Mouse (Mus musculus): ENCODE data around the gene Hif3a. TPM values are rescaled to one million over a fixed set of nuclear protein-coding genes. Genes with fewer than 3 reads are reported as not detected.

The Hif3a gene
- polyA plus RNA-seq, 1 experiment: 0.68 TPM

DNA sequence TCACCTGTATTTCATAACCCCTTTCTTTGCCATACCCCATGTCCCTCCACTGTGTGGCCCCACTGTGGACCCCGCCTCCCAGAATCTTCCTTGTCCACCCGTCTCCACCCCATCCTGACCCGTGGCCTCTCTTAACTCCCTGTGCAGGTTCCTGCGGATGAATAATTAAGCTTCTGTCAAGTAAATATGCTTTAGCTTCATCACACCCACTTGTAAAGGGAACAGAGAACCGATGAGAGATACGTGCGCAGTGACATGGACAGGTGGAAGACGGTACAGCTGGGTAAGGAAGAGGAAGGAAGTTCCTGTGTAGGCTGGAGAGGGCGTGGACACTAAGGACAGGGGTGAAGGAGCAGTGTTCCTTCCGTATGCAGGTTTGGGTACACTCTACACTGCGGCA, 618 bp upstream of the Hif3a start:
- Histone ChIP-seq H3K27ac (ENCODE audit: insufficient read depth, low read depth, low read length) (peak overlapping the region; percentile 48), H3K4me3 (ENCODE audit: low read depth, low read length) (peak overlapping the region; percentile 33), H3K4me1 (ENCODE audit: control insufficient read depth, insufficient read depth, insufficient read length, low read length) (peaks cover 30% of the 10 kb centered on the region), H3K36me3 (ENCODE audit: control insufficient read depth, insufficient read depth, low read length) (no peaks in the 10 kb centered on the region), H3K27me3 (ENCODE audit: control insufficient read depth, insufficient read depth, low read length) (no peaks in the 10 kb centered on the region)
- no peak for TF ChIP-seq CTCF (IDR thresholded peaks at IDR 0.05; ENCODE audit: extremely low read depth, insufficient read length, insufficient replicate concordance, low read depth, low read length)
- TF ChIP-seq POLR2A (IDR thresholded peaks at IDR 0.05; ENCODE audit: low read depth, low read length): no peak
- WGBS: 5% methylated on average over 11 of the region's 11 CpGs

DNA sequence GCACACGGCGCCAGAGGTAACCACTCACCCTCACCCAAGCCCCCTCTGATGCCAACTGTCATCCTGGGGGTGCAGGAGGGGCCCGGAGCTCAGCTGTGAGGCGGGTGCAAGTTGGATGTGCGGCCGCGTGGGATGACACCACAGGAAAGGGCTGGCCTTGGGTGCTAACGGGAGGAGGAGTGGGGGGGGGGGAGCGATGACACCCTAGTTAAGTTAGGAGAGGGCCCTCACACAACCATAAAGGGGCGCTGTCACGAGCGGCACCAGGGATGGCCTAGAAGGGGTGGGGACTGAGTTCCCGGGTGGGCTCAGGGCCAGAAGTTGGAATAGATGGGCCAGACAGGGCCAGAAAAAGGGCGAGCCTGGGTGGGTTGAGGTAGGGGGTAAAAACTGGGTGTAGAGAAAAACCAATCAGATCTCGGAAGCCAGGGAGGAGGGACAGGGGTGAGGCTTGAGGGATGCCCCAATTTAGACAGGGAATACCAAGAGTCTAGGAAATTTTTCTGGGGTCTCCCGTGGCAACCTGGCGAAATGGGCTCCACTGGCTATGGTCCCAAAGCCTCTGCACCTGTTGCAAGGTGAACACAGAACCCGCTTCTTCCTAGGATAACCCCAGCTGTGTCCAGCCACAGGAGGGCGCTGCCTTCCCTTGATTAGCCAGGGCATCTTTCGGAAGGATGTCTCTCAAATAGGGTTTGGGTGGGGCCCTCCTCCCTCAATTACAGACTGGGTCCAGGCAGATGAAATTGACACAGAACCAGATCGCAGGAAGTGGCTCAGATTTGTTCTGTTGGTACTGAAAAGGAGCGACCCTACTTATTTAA, 1.2 kb downstream of the Hif3a start:
- Histone ChIP-seq H3K36me3 (ENCODE audit: control insufficient read depth, insufficient read depth, low read length) (no peaks in the 10 kb centered on the region), H3K27me3 (ENCODE audit: control insufficient read depth, insufficient read depth, low read length) (no peaks in the 10 kb centered on the region), H3K4me3 (ENCODE audit: low read depth, low read length) (peak overlapping the region; percentile 29; the same call in 1 of the 2 replicates)

DNA sequence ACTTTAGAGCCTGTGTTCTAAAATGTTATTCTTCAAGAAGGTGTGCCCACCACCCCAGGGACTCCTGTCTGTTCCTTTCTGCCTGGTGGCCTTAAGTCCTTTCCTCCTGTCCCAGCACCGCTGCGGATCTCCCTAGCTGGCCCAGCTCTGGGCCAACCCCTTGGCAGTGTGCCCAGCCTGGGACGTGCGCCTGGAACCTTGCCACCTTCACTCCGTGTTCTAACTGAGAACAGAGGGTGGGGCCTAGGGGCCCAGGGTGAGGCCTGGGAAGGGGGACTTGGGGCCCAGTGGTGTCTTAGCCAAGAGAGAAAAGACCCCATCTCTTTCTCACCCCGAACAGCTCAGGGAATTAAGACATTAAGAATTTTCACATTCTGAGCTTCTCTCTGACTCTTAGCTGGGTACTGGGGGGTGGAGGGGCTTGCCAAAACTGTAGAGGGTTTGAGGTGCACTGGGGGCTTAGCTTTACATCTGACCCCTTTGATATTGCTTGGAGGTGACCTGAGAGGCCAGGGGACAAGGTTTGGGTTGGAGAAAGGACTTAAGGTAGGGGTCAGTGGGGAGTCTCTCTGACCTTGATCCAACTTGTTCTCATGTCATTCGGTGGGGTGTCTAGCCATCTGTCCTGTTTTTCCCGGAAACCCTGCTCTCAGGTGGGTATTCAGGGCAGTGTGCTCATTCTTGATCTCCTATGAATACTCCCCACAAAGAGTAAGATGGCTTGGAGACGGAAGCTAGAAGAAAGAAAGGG, 2.0 kb downstream of the Hif3a start:
- WGBS: 10% methylated on average over 9 of the region's 9 CpGs
- Histone ChIP-seq H3K27ac (ENCODE audit: insufficient read depth, low read depth, low read length) (peak overlapping the region; percentile 91), H3K4me3 (ENCODE audit: low read depth, low read length) (peak overlapping the region; percentile 29; the same call in 1 of the 2 replicates), H3K36me3 (ENCODE audit: control insufficient read depth, insufficient read depth, low read length) (no peaks in the 10 kb centered on the region), H3K27me3 (ENCODE audit: control insufficient read depth, insufficient read depth, low read length) (no peaks in the 10 kb centered on the region), H3K4me1 (ENCODE audit: control insufficient read depth, insufficient read depth, insufficient read length, low read length) (peaks cover 40% of the 10 kb centered on the region)
- TF ChIP-seq CTCF (IDR thresholded peaks at IDR 0.05; ENCODE audit: extremely low read depth, insufficient read length, insufficient replicate concordance, low read depth, low read length) (no peak), POLR2A (IDR thresholded peaks at IDR 0.05; ENCODE audit: low read depth, low read length) (no peak; the same call in 1 of the 2 replicates)

More for the DNA sequence above, 1.2 kb downstream of the Hif3a start:
- WGBS: 28% methylated on average over 21 of the region's 22 CpGs
- peaks cover 37% of the 10 kb centered on the region for H3K4me1 ChIP-seq (ENCODE audit: control insufficient read depth, insufficient read depth, insufficient read length, low read length)
- TF ChIP-seq POLR2A (IDR thresholded peaks at IDR 0.05; ENCODE audit: low read depth, low read length): no peak
- TF ChIP-seq CTCF (IDR thresholded peaks at IDR 0.05; ENCODE audit: extremely low read depth, insufficient read length, insufficient replicate concordance, low read depth, low read length): peak; percentile 38; the same call in 1 of the 2 replicates
- H3K27ac ChIP-seq (ENCODE audit: insufficient read depth, low read depth, low read length): peak overlapping the region; percentile 64

DNA sequence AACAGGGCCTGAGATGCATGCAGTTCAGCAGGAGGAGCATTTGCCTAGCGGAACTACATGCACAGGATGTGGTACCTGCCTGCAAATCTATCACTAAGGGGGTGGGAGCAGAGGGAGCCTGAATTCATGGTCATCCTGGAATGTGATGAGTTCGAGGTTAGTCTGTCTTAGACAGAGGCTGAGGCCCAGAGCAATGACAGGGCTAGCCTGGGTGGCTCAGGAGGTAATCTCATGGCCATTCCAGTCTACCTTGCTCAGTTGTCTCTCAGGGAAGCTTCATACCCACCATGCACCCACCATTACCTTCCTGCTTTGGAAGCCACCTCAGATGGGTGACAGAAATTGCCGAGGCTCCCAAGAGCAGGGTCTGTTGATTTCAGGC, 2.8 kb downstream of the Hif3a start:
- H3K4me1 ChIP-seq (ENCODE audit: control insufficient read depth, insufficient read depth, insufficient read length, low read length): peaks cover 40% of the 10 kb centered on the region
- 54% methylated on average over 3 of the region's 3 CpGs for WGBS
- H3K4me3 ChIP-seq (ENCODE audit: low read depth, low read length): no peak overlapping the region
- H3K36me3 ChIP-seq (ENCODE audit: control insufficient read depth, insufficient read depth, low read length): no peaks in the 10 kb centered on the region
- peak overlapping the region; percentile 91 for H3K27ac ChIP-seq (ENCODE audit: insufficient read depth, low read depth, low read length)
- H3K27me3 ChIP-seq (ENCODE audit: control insufficient read depth, insufficient read depth, low read length): no peaks in the 10 kb centered on the region
- TF ChIP-seq POLR2A (IDR thresholded peaks at IDR 0.05; ENCODE audit: low read depth, low read length): no peak
- no peak for TF ChIP-seq CTCF (IDR thresholded peaks at IDR 0.05; ENCODE audit: extremely low read depth, insufficient read length, insufficient replicate concordance, low read depth, low read length)

DNA sequence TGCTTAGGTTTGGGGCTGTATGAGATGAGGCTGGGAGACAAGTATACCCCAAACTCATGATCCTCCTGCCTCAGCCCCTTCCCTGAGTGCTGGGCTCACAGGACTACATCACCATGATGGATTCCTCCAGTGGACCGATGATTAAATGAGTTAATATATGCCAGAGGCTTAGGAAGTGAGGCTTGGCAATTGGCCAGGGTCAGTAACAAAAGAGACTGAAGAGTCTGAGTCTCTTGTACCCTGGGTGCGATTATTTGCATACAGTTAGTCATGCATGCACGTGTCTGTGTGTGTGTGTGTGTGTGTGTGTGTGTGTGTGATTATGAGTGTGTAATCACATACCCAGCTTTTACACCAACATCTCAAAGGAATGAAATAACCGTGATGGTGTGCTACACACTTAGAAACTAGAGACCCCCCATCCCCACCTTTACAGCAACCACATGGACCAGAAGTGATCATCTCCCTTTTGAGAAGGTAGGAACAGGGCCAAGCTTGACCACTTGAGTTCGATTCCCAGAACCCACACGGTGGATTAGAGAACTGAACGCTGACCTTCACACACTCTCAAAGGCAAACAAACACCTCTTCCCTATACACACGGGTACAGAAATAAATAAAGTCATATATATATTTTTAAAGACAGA, 3.3 kb downstream of the Hif3a start:
- peaks cover 40% of the 10 kb centered on the region for H3K4me1 ChIP-seq (ENCODE audit: control insufficient read depth, insufficient read depth, insufficient read length, low read length)
- no peaks in the 10 kb centered on the region for H3K36me3 ChIP-seq (ENCODE audit: control insufficient read depth, insufficient read depth, low read length)
- no peaks in the 10 kb centered on the region for H3K27me3 ChIP-seq (ENCODE audit: control insufficient read depth, insufficient read depth, low read length)
- no peak for TF ChIP-seq CTCF (IDR thresholded peaks at IDR 0.05; ENCODE audit: extremely low read depth, insufficient read length, insufficient replicate concordance, low read depth, low read length)
- no peak for TF ChIP-seq POLR2A (IDR thresholded peaks at IDR 0.05; ENCODE audit: low read depth, low read length)
- peak overlapping the region; percentile 91 for H3K27ac ChIP-seq (ENCODE audit: insufficient read depth, low read depth, low read length)
- WGBS: 9% methylated on average over 8 of the region's 8 CpGs
- H3K4me3 ChIP-seq (ENCODE audit: low read depth, low read length): no peak overlapping the region

DNA sequence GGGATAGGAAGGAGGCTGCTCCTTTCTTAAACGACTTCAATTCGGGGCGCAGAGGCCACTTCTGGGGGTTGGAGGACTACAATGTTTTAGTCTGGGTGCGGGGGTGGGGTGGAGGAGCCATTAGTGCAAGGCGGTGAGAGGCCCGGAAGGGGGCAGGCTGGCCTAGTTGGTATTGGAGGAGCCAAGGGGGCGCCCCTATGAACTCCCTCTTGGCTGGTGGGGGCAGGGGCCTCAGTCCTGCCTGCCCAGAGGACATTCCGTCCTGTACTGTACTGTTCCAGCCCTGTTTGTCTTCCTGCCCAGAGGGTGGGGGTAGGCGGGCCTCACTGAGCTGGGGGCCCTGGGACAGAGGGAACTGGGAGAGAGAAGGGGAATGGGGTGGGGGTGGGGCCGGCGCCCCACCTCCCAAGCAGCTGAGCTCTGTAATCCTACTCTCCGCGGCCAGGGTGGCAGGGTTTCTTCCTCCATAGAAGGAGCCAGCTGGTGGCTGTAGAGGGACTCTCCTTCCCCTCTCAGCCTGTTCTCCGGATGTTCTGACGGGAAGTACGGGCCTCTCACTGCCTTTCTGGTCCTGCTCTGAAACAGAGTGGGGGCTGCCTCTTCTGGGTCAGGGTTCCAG, 4.0 kb downstream of the Hif3a start:
- TF ChIP-seq POLR2A (IDR thresholded peaks at IDR 0.05; ENCODE audit: low read depth, low read length): no peak
- TF ChIP-seq CTCF (IDR thresholded peaks at IDR 0.05; ENCODE audit: extremely low read depth, insufficient read length, insufficient replicate concordance, low read depth, low read length): 0 out of 2 replicates have a peak, but pooled peaks have one; percentile 12
- Histone ChIP-seq H3K27me3 (ENCODE audit: control insufficient read depth, insufficient read depth, low read length) (no peaks in the 10 kb centered on the region), H3K27ac (ENCODE audit: insufficient read depth, low read depth, low read length) (peak overlapping the region; percentile 91), H3K4me1 (ENCODE audit: control insufficient read depth, insufficient read depth, insufficient read length, low read length) (peaks cover 37% of the 10 kb centered on the region), H3K4me3 (ENCODE audit: low read depth, low read length) (no peak overlapping the region), H3K36me3 (ENCODE audit: control insufficient read depth, insufficient read depth, low read length) (no peaks in the 10 kb centered on the region)
- WGBS: 5% methylated on average over 16 of the region's 16 CpGs

All from small intestine, adult 2 months (tissue).